Mouse (Mus musculus) granulocyte monocyte progenitor cell, adult 5-6 weeks (primary cell): Measurements from ENCODE around the gene Gm3667. TPM values are rescaled to one million over a fixed set of nuclear protein-coding genes. Genes with fewer than 3 reads are reported as not detected.
"Not testable (repeated sequence)": the region's sequence is repeated elsewhere in the genome, so short reads cannot be mapped to it uniquely, and the experiment has no call there.

Source experiments
- ATAC-seq: replicated peaks from 2 replicates; pipeline ENCODE4 v1.8.0; 2016; ENCODE audit warnings: mild to moderate bottlenecking, moderate TSS enrichment, inconsistent platforms; ENCODE audit not compliant: poor library complexity, severe bottlenecking
- total RNA-seq, 2 experiments: library from RNA; stranded (forward) in 1 of 2; stranded (reverse) in 1 of 2; fragments of 200-712, 200-1000 nt in 1 of 2; fragments of >200 nt in 1 of 2; fragmentation: Nextera tagmentation in 1 of 2; gene quantifications; 2 replicates each; pipeline ENCODE4 v1.2.3; 2014 to 2017

The Gm3667 gene
- total RNA-seq (2014; fragmentation: Nextera tagmentation) (not detected in 2 replicates), total RNA-seq (2017) (not detected in 2 replicates)

DNA sequence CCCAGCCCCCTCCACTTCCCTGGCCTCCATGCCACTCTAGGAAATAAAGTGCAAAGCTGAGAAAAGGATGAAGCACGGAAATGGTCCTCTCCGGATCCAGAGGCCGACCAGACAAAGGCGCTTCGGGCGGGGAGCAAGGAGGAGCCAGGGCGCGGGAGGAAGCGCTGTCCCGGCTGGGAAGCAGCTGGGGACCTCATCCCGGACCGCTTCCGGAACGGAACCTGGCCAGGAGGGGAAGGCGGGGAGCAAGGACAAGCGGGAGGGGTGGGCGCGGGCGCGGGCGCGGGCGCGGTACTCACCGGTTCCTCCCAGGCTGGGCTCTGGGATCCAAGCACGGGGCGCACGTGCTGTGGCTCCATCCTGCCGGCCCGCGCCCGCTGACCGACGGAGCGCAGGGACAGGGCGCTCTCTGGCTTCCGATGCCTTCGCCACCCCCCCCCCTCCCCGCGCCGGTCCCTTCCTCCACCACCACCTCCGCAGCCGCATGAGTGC is at the start of gene Gm3667:
Gene Gm3667 (minus strand): TSS at position 442 of the 492 bp plus-strand sequence.
- ATAC-seq: not testable (repeated sequence)

DNA sequence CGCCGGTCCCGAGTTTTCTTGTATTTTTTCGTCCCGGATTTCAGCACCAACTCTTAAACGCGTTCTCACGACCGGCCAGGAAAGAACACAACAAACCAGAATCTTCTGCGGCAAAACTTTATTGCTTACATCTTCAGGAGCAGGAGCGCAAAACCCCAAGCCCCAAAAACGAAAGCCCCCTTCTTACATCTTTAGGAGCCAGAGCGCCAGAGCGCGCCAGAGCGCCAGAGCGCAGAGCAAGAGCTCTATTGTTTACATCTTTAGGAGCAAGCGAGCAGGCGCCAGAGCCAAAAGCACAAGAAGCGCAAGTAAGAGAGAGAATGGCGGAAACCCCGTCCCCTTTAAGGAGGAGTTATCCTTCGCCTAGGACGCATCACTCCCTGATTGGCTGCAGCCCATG is 10.1 kb upstream of the Gm3667 start:
- ATAC-seq: not testable (repeated sequence)

DNA sequence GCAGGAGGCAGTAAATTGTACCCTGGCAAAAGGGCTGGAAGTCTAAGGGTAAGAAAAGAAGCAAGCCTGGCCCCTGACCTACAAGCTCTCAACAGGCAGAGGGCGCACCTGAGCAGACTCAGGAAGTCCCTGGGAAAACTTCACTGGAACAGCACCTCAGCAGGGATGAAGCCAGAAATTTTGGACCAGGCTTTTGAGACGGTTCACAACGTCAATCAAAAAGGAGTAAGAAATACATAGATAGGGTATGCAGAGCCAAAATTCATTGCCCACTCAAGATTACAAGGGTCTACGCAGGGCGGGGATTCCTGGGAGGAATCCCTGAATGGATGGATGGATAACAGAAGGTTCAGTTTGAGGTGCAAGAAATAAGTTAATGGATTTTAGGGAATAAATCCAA is 951 bp downstream of the Gm3667 start:
- not testable (repeated sequence) for ATAC-seq

DNA sequence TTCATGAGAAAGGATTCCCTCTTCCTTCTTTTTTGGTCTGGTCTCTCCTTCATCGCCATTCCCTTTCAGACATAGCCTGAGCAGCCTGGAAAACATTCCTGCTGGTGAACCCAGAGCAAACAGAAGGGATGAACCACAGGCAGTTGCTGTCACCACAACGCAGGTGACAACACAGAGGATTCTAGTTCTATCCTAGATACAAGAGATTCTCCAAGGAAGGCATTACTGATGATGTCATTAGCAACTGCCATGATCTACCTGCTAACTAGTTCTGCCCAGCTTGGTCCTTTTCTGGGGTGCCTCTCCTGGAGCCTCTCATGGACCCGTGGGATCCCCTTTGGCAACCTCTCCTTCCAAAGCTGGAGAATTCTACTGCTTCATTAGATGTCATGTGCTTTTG is 49.6 kb downstream of the Gm3667 start, which contains the start of gene Gm3642:
Gene Gm3642 (minus strand): TSS at position 101 of the 400 bp plus-strand sequence.
- not testable (repeated sequence) for ATAC-seq

GRCm38 (mm10) chr14:6823297-6823696 is 66.5 kb downstream of the Gm3667 start:
- not testable (repeated sequence) for ATAC-seq

Other genes with a start within 250 kb of the Gm3667 start
- gene Gm10251, start 205.8 kb downstream of the Gm3667 start, total RNA-seq (2014; fragmentation: Nextera tagmentation): not detected in 2 replicates
- not detected in 2 replicates for gene Gm10251, start 205.8 kb downstream of the Gm3667 start, total RNA-seq (2017)
- gene Gm8050, start 169.7 kb downstream of the Gm3667 start, total RNA-seq (2014; fragmentation: Nextera tagmentation): not detected in 2 replicates
- gene Gm8050, start 169.7 kb downstream of the Gm3667 start, total RNA-seq (2017): not detected in 2 replicates
- gene Gm3636, start 147.6 kb downstream of the Gm3667 start, total RNA-seq (2014; fragmentation: Nextera tagmentation): not detected in 2 replicates
- gene Gm3636, start 147.6 kb downstream of the Gm3667 start, total RNA-seq (2017): not detected in 2 replicates
- not detected in 2 replicates for gene Gm8362, start 115.6 kb downstream of the Gm3667 start, total RNA-seq (2014; fragmentation: Nextera tagmentation)
- gene Gm8362, start 115.6 kb downstream of the Gm3667 start, total RNA-seq (2017): not detected in 2 replicates
- not detected in 2 replicates for gene Gm3642, start 49.7 kb downstream of the Gm3667 start, total RNA-seq (2014; fragmentation: Nextera tagmentation)
- gene Gm3642, start 49.7 kb downstream of the Gm3667 start, total RNA-seq (2017): not detected in 2 replicates
- gene Gm6356, start 83.9 kb upstream of the Gm3667 start, total RNA-seq (2014; fragmentation: Nextera tagmentation): not detected in 2 replicates
- gene Gm6356, start 83.9 kb upstream of the Gm3667 start, total RNA-seq (2017): not detected in 2 replicates
- not detected in 2 replicates for gene Gm10406, start 137.5 kb upstream of the Gm3667 start, total RNA-seq (2014; fragmentation: Nextera tagmentation)
- gene Gm10406, start 137.5 kb upstream of the Gm3667 start, total RNA-seq (2017): not detected in 2 replicates
- not detected in 2 replicates for gene Gm3685, start 155.0 kb upstream of the Gm3667 start, total RNA-seq (2014; fragmentation: Nextera tagmentation)
- gene Gm3685, start 155.0 kb upstream of the Gm3667 start, total RNA-seq (2017): not detected in 2 replicates
- gene Gm3696, start 210.7 kb upstream of the Gm3667 start, total RNA-seq (2014; fragmentation: Nextera tagmentation): 2.2 TPM in 1 of 2 replicates, not detected in the other
- gene Gm3696, start 210.7 kb upstream of the Gm3667 start, total RNA-seq (2017): not detected in 2 replicates
- not detected in 2 replicates for gene Gm6676, start 235.4 kb upstream of the Gm3667 start, total RNA-seq (2014; fragmentation: Nextera tagmentation)
- gene Gm6676, start 235.4 kb upstream of the Gm3667 start, total RNA-seq (2017): not detected in 2 replicates